Mouse (Mus musculus) forebrain, embryonic 16.5 days (tissue): ENCODE data around the gene Bad. TPM values are rescaled to one million over a fixed set of nuclear protein-coding genes. Genes with fewer than 3 reads are reported as not detected.

Experiments used
- ATAC-seq: fragments of 200-750 bp; cut with Nextera tagmentation; 2 replicates; pipeline ENCODE4 v1.8.0; 2017; ENCODE audit warnings: mild to moderate bottlenecking, moderate library complexity
- H3K27ac ChIP-seq: fragments of 300-500 bp; sonication (generic); 2 replicates; pipeline ENCODE4 v1.5.1; 2014; ENCODE audit warnings: low read length, control low read depth
- H3K27me3 ChIP-seq: fragments of 300-500 bp; sonication (generic); replicated peaks from 2 replicates; pipeline ENCODE4 v1.6.1; 2014; ENCODE audit warnings: low read length; ENCODE audit not compliant: control insufficient read depth, insufficient read depth
- H3K36me3 ChIP-seq: fragments of 300-500 bp; sonication (generic); 2 replicates; pipeline ENCODE4 v1.6.1; 2014; ENCODE audit not compliant: control insufficient read depth, insufficient read depth
- H3K4me1 ChIP-seq: fragments of 300-500 bp; sonication (generic); replicated peaks from 2 replicates; pipeline ENCODE4 v1.6.1; 2014; ENCODE audit warnings: low read length; ENCODE audit not compliant: control insufficient read depth, insufficient read depth
- H3K4me2 ChIP-seq: fragments of 300-500 bp; sonication (generic); 2 replicates; pipeline ENCODE4 v1.6.1; 2014; ENCODE audit warnings: mild to moderate bottlenecking, low read length, control low read depth
- H3K4me3 ChIP-seq: fragments of 300-500 bp; sonication (generic); replicated peaks from 2 replicates; pipeline ENCODE4 v1.5.1; 2014; ENCODE audit warnings: mild to moderate bottlenecking, low read length, control low read depth
- H3K9ac ChIP-seq: fragments of 300-500 bp; sonication (generic); replicated peaks from 2 replicates; pipeline ENCODE4 v1.6.1; 2014; ENCODE audit warnings: low read depth, low read length, control low read depth
- H3K9me3 ChIP-seq: fragments of 300-500 bp; sonication (generic); 2 replicates; pipeline ENCODE4 v1.6.1; 2016; ENCODE audit warnings: low read length; ENCODE audit not compliant: control insufficient read depth
- WGBS: fragments of 180-500 bp; shearing (Covaris S2); extraction: QIAGEN DNeasy Blood & Tissue Kit; methylation state at CpG from one replicate; pipeline ENCODE4 v1.1.7; 2014; 5-methylcytosine and 5-hydroxymethylcytosine counted together
- polyA plus RNA-seq: library from polyadenylated mRNA; unstranded; fragments of >200 nt; fragmentation: Nextera tagmentation; extraction: Ambion mirVana; gene quantifications from 2 replicates; pipeline ENCODE4 v1.2.1, GENCODE M21; 2015

Bad gene
- polyA plus RNA-seq, 1 experiment from 2014 or later, result 88.4 TPM

DNA sequence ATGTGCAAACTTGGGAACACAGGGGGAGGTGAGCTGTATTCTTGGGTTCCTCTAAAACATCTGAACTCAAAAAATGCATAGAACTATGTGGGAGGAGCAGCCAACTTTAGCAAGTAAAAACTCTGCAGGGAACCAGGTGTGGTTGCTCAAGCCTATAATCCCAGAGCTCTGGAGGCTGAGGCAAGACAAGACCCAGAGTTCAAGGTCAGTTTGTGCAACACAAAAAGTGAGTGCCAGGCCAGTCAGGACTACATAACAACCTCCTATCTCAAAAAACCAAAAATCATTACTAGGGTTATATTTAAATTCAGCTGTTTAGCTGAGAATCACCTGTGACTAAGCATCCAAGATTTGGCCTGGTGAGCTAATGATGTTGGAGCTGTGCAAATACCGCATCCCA lies 9.6 kb upstream of the Bad start:
- Histone ChIP-seq H3K4me1 (peaks cover 14% of the 10 kb centered on the region), H3K27ac (no peak overlapping the region), H3K4me3 (no peak overlapping the region), H3K4me2 (no peak overlapping the region), H3K9ac (no peak overlapping the region), H3K9me3 (no peaks in the 10 kb centered on the region), H3K36me3 (no peaks in the 10 kb centered on the region), H3K27me3 (peaks cover 68% of the 10 kb centered on the region)
- 39% methylated on average over 1 of the region's 1 CpGs for WGBS
- ATAC-seq, result no peak

GRCm38 (mm10) chr19:6933102-6933435 lies 8.6 kb upstream of the Bad start:
- Histone ChIP-seq H3K36me3 (no peaks in the 10 kb centered on the region), H3K9me3 (no peaks in the 10 kb centered on the region), H3K9ac (no peak overlapping the region), H3K4me2 (no peak overlapping the region; the same call in 1 of the 2 replicates), H3K27ac (no peak overlapping the region), H3K4me3 (no peak overlapping the region), H3K4me1 (peaks cover 12% of the 10 kb centered on the region), H3K27me3 (peaks cover 59% of the 10 kb centered on the region)
- WGBS, result 18% methylated on average over 4 of the region's 4 CpGs
- ATAC-seq, result no peak

DNA sequence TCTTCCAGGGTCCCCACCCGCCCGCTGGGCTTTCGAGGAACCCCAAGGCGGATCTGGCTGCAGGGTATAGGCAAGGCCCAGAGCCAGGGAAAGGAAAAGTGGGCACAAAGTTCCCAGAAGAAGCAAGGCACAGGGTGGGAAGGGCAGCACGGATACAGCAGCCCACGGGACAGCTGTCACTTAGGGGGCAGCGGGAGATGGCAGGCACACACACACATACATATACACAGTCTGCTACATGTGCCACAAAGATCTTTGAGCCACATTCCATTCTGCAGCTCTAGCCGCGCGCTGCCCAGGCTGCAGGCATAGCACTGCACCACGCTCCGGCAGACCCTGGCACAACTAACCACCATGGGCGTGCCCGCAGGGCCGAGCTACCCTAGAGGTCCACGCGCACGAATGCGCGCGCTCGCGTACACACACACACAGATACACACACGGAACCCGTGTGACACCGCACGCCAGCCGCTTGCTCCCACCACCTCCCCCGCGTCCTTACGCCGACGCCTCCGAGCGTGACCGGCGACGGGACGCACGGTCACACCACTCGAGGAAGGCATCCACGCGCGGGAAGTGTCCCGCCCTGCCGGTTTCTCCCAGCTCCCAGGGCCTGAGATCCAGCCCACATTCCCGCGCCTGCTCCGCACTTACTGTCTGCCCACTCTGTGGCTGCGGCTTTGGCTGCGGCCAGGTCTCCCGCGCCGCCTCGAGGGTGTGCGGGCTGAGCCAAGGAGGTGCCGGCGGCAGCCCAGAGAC lies 8.0 kb upstream of the Bad start:
- ATAC-seq, result peak; percentile 51
- Histone ChIP-seq H3K27me3 (peaks cover 59% of the 10 kb centered on the region), H3K4me2 (peak overlapping the region; percentile 65), H3K36me3 (no peaks in the 10 kb centered on the region), H3K9ac (peak overlapping the region; percentile 60), H3K9me3 (no peaks in the 10 kb centered on the region), H3K4me3 (peak overlapping the region; percentile 47), H3K27ac (no peak overlapping the region), H3K4me1 (peaks cover 14% of the 10 kb centered on the region)
- 1% methylated on average over 57 of the region's 58 CpGs for WGBS

DNA sequence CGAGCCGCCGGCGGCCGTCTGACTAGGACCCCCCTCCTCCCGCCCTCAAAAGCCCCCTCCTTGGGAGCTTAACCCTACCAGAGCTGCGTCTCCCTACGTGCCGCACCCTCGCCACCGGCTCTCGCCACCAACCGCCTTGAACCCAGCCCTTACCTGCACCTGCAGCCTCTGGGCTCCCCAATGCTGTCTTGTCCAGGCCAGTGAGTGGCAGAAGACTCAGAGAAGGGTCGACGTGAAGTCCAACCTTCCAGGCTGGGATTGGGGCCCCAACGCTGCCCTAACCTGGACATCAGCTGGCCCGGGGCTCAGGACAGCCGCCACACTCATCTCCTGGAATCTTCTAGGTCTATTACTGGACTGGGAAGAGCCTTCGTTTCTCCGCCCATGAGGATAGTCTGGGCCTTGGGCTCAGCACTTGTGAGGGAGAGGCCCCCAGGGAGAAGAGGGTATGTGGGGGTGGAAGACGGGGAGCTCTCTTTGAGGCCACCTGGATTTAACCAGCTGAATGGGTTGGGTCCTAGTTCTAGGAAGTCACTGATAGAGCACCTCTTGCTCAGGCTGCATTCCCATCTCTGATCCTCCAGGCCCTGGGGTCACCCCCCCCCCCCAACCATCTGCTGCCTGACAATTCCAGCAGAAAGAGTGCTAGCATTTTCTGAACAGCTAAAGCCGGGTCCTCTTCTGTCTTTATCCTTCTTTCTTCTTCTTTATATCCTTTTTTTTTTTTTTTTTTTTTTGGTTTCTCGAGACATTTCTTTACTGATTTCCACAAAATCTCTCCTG lies 7.3 kb upstream of the Bad start, which contains the start of gene Kcnk4:
Gene Kcnk4, minus strand, starts transcription at position 321 of the 783 bp plus-strand sequence.
- H3K9ac ChIP-seq, result peak within 1 kb of the TSS; percentile 60
- peak within 1 kb of the TSS; percentile 65 for H3K4me2 ChIP-seq
- no peaks in the 10 kb centered on the region for H3K36me3 ChIP-seq
- peaks cover 22% of the 10 kb centered on the region for H3K4me1 ChIP-seq
- no peak for ATAC-seq
- peak within 1 kb of the TSS; percentile 47 for H3K4me3 ChIP-seq
- WGBS, result 8% methylated on average over 23 of the region's 23 CpGs
- H3K27ac ChIP-seq, result no peak within 1 kb of the TSS
- peaks cover 56% of the 10 kb centered on the region for H3K27me3 ChIP-seq
- no peaks in the 10 kb centered on the region for H3K9me3 ChIP-seq

- H3K27me3 ChIP-seq, result peaks cover 46% of the 10 kb centered on the region
- H3K27ac ChIP-seq, result no peak overlapping the region
- WGBS, result 23% methylated on average over 3 of the region's 3 CpGs
- no peak for ATAC-seq
- H3K9me3 ChIP-seq, result no peaks in the 10 kb centered on the region
- H3K4me1 ChIP-seq, result peaks cover 39% of the 10 kb centered on the region
- no peaks in the 10 kb centered on the region for H3K36me3 ChIP-seq
- no peak overlapping the region for H3K4me2 ChIP-seq
- no peak overlapping the region for H3K9ac ChIP-seq
- H3K4me3 ChIP-seq, result no peak overlapping the region
These were observed 5.4 kb upstream of the Bad start for GRCm38 (mm10) chr19:6936299-6936698.

DNA sequence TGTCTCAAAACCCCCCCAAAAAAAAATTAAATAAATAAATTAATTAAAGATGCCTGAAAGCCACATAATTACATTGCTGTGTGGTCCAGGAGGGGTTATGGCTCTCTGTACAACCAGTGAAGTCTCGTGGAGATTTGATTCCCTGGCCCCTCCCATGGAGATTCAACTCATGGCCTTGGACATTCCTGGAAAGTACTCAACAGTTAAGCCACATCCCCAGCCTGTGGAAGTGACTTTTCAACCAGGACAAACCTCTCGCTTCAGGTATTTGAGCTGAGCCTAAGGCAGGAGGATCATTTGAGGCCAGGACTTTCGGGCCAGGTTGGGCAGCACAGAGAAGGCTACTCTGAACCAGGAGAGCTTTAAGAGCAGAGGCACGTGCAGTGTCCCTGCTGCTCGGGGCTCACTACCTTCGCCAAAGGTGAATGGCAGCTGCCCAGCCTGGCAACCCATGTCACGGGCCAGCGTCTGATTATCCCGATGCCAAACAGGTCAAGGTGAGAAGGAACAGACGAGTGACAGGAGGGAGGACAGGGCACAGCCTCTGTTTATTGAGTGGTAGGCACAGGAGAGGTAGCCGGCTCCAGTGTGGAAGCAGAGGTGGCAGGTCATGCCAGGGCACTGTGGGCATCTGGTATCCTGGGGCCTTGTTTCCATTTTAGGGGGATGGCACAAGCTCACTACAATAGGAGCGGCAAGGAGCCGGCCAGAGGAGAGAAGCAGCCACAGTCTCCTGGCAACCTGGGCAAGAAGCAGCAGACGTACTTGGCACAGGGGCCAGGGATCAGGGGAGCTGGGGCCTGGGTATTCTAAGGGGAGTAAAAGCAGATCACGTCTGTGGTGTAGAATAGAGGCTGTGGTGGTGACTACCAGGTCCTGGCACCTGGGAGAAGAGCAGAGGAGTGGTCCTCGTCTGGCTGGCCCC lies 3.9 kb upstream of the Bad start:
- H3K4me2 ChIP-seq, result no peak overlapping the region
- H3K27ac ChIP-seq, result no peak overlapping the region
- ATAC-seq, result no peak
- H3K36me3 ChIP-seq, result no peaks in the 10 kb centered on the region
- H3K4me1 ChIP-seq, result peaks cover 42% of the 10 kb centered on the region
- H3K27me3 ChIP-seq, result peaks cover 34% of the 10 kb centered on the region
- 74% methylated on average over 16 of the region's 16 CpGs for WGBS
- H3K9me3 ChIP-seq, result no peaks in the 10 kb centered on the region
- no peak overlapping the region for H3K9ac ChIP-seq
- H3K4me3 ChIP-seq, result no peak overlapping the region

GRCm38 (mm10) chr19:6939106-6940002 lies 2.3 kb upstream of the Bad start:
- Histone ChIP-seq H3K4me2 (peak overlapping the region; percentile 99), H3K27me3 (peaks cover 19% of the 10 kb centered on the region), H3K4me3 (no peak overlapping the region), H3K9ac (no peak overlapping the region), H3K36me3 (no peaks in the 10 kb centered on the region), H3K9me3 (no peaks in the 10 kb centered on the region), H3K4me1 (peaks cover 34% of the 10 kb centered on the region), H3K27ac (no peak overlapping the region)
- 87% methylated on average over 20 of the region's 20 CpGs for WGBS
- ATAC-seq, result no peak
